Mouse (Mus musculus): ENCODE measurements around the gene Snx8. TPM values are rescaled to one million over a fixed set of nuclear protein-coding genes. Genes with fewer than 3 reads are reported as not detected.
A peak's percentile ranks its signal among the peaks of the same experiment; 100 is the strongest.

Gene Snx8
- polyA plus RNA-seq, 1 experiment from 2014 or later, result 27.0 TPM

- Histone ChIP-seq H3K9ac (no peak overlapping the region), H3K9me3 (replicated peaks) (no peaks in the 10 kb centered on the region), H3K4me3 (replicated peaks) (no peak overlapping the region), H3K4me2 (no peak overlapping the region), H3K27ac (no peak overlapping the region), H3K27me3 (no peaks in the 10 kb centered on the region), H3K4me1 (peaks cover 15% of the 10 kb centered on the region), H3K36me3 (peaks cover 41% of the 10 kb centered on the region)
- 62% methylated on average over 2 of the region's 2 CpGs for WGBS
- ATAC-seq (replicated peaks; ENCODE audit: low FRiP score), result no peak
Observed at GRCm38 (mm10) chr5:140333631-140334030, 55.4 kb downstream of the Snx8 start.

GRCm38 (mm10) chr5:140332519-140332918 lies 56.5 kb downstream of the Snx8 start:
- H3K4me1 ChIP-seq, result peaks cover 15% of the 10 kb centered on the region
- H3K9me3 ChIP-seq (replicated peaks), result no peaks in the 10 kb centered on the region
- H3K9ac ChIP-seq, result no peak overlapping the region; the same call in 1 of the 2 replicates
- no peaks in the 10 kb centered on the region for H3K27me3 ChIP-seq
- H3K4me2 ChIP-seq, result peak overlapping the region; percentile 82
- no peak for ATAC-seq (replicated peaks; ENCODE audit: low FRiP score)
- peak overlapping the region; percentile 95; the same call in 1 of the 2 replicates for H3K27ac ChIP-seq
- peaks cover 41% of the 10 kb centered on the region for H3K36me3 ChIP-seq
- peak overlapping the region; percentile 74 for H3K4me3 ChIP-seq (replicated peaks)
- 60% methylated on average over 4 of the region's 4 CpGs for WGBS

GRCm38 (mm10) chr5:140331615-140332512 lies 57.2 kb downstream of the Snx8 start, which contains the start of gene Mrm2:
Gene Mrm2 (minus strand): TSS chr5:140331898.
- Histone ChIP-seq H3K4me1 (peaks cover 15% of the 10 kb centered on the region), H3K27ac (peak within 1 kb of the TSS; percentile 95), H3K9me3 (replicated peaks) (no peaks in the 10 kb centered on the region), H3K4me2 (peak within 1 kb of the TSS; percentile 82), H3K27me3 (no peaks in the 10 kb centered on the region), H3K4me3 (replicated peaks) (peak within 1 kb of the TSS; percentile 74), H3K9ac (peak within 1 kb of the TSS; percentile 80), H3K36me3 (peaks cover 42% of the 10 kb centered on the region)
- ATAC-seq (replicated peaks; ENCODE audit: low FRiP score), result peak; percentile 88
- WGBS, result under 1% methylated on average over 39 of the region's 39 CpGs

- no peak overlapping the region for H3K27ac ChIP-seq
- H3K4me2 ChIP-seq, result no peak overlapping the region
- H3K27me3 ChIP-seq, result no peaks in the 10 kb centered on the region
- H3K4me3 ChIP-seq (replicated peaks), result no peak overlapping the region
- 91% methylated on average over 5 of the region's 5 CpGs for WGBS
- no peak overlapping the region for H3K9ac ChIP-seq
- H3K9me3 ChIP-seq (replicated peaks), result no peaks in the 10 kb centered on the region
- ATAC-seq (replicated peaks; ENCODE audit: low FRiP score), result no peak
- H3K36me3 ChIP-seq, result peaks cover 30% of the 10 kb centered on the region
- peaks cover 13% of the 10 kb centered on the region for H3K4me1 ChIP-seq
Observed at GRCm38 (mm10) chr5:140324058-140324457, 65.0 kb downstream of the Snx8 start.

- Histone ChIP-seq H3K27ac (peak overlapping the region; percentile 81), H3K27me3 (no peaks in the 10 kb centered on the region), H3K36me3 (peaks cover 12% of the 10 kb centered on the region), H3K4me3 (replicated peaks) (peak overlapping the region; percentile 98), H3K4me1 (peaks cover 19% of the 10 kb centered on the region), H3K4me2 (peak overlapping the region; percentile 82), H3K9me3 (replicated peaks) (no peaks in the 10 kb centered on the region), H3K9ac (peak overlapping the region; percentile 100)
- no peak for ATAC-seq (replicated peaks; ENCODE audit: low FRiP score)
- WGBS, result 2% methylated on average over 17 of the region's 17 CpGs
Observed at GRCm38 (mm10) chr5:140321756-140322575, 67.1 kb downstream of the Snx8 start.

- Histone ChIP-seq H3K27ac (peak within 1 kb of the TSS; percentile 81), H3K4me3 (replicated peaks) (peak within 1 kb of the TSS; percentile 98), H3K27me3 (no peaks in the 10 kb centered on the region), H3K9me3 (replicated peaks) (no peaks in the 10 kb centered on the region), H3K36me3 (peaks cover 5% of the 10 kb centered on the region; the same call in 1 of the 2 replicates), H3K4me2 (peak within 1 kb of the TSS; percentile 82), H3K4me1 (peaks cover 19% of the 10 kb centered on the region), H3K9ac (peak within 1 kb of the TSS; percentile 100)
- peak; percentile 95 for ATAC-seq (replicated peaks; ENCODE audit: low FRiP score)
- WGBS, result 1% methylated on average over 60 of the region's 60 CpGs
Observed at GRCm38 (mm10) chr5:140321042-140321755, 67.9 kb downstream of the Snx8 start, which contains the start of the genes Mad1l1 and Nudt1. Gene Mad1l1 (minus strand): TSS chr5:140321552. Gene Nudt1 (plus strand): TSS chr5:140321656.

GRCm38 (mm10) chr5:140316716-140317115 lies 72.3 kb downstream of the Snx8 start:
- Histone ChIP-seq H3K4me1 (peaks cover 19% of the 10 kb centered on the region), H3K27ac (no peak overlapping the region), H3K9ac (no peak overlapping the region), H3K36me3 (peaks cover 33% of the 10 kb centered on the region), H3K4me2 (no peak overlapping the region), H3K27me3 (no peaks in the 10 kb centered on the region), H3K4me3 (replicated peaks) (no peak overlapping the region), H3K9me3 (replicated peaks) (no peaks in the 10 kb centered on the region)
- ATAC-seq (replicated peaks; ENCODE audit: low FRiP score), result no peak
- WGBS, result 83% methylated on average over 3 of the region's 3 CpGs

GRCm38 (mm10) chr5:140307602-140308001 lies 81.5 kb downstream of the Snx8 start:
- 93% methylated on average over 14 of the region's 14 CpGs for WGBS
- H3K9me3 ChIP-seq (replicated peaks), result no peaks in the 10 kb centered on the region
- no peak for ATAC-seq (replicated peaks; ENCODE audit: low FRiP score)
- no peak overlapping the region for H3K9ac ChIP-seq
- H3K36me3 ChIP-seq, result peaks cover 92% of the 10 kb centered on the region
- H3K4me1 ChIP-seq, result no peaks in the 10 kb centered on the region
- no peak overlapping the region for H3K4me2 ChIP-seq
- no peak overlapping the region for H3K27ac ChIP-seq
- no peak overlapping the region for H3K4me3 ChIP-seq (replicated peaks)
- no peaks in the 10 kb centered on the region for H3K27me3 ChIP-seq

- H3K9me3 ChIP-seq (replicated peaks), result no peaks in the 10 kb centered on the region
- no peak overlapping the region for H3K27ac ChIP-seq
- H3K4me1 ChIP-seq, result no peaks in the 10 kb centered on the region
- no peak overlapping the region for H3K9ac ChIP-seq
- ATAC-seq (replicated peaks; ENCODE audit: low FRiP score), result no peak
- H3K4me3 ChIP-seq (replicated peaks), result no peak overlapping the region
- peaks cover 93% of the 10 kb centered on the region for H3K36me3 ChIP-seq
- H3K4me2 ChIP-seq, result no peak overlapping the region
- whole genome bisulfite sequencing, result 81% methylated on average over 8 of the region's 8 CpGs
- H3K27me3 ChIP-seq, result no peaks in the 10 kb centered on the region
Observed at GRCm38 (mm10) chr5:140306016-140306415, 83.0 kb downstream of the Snx8 start.

GRCm38 (mm10) chr5:140298291-140298690 lies 90.8 kb downstream of the Snx8 start:
- no peak overlapping the region for H3K9ac ChIP-seq
- H3K27me3 ChIP-seq, result no peaks in the 10 kb centered on the region
- ATAC-seq (replicated peaks; ENCODE audit: low FRiP score), result no peak
- H3K4me2 ChIP-seq, result no peak overlapping the region
- 94% methylated on average over 4 of the region's 4 CpGs for WGBS
- H3K27ac ChIP-seq, result no peak overlapping the region
- peaks cover 87% of the 10 kb centered on the region for H3K36me3 ChIP-seq
- no peaks in the 10 kb centered on the region for H3K4me1 ChIP-seq
- H3K9me3 ChIP-seq (replicated peaks), result no peaks in the 10 kb centered on the region
- H3K4me3 ChIP-seq (replicated peaks), result no peak overlapping the region

GRCm38 (mm10) chr5:140292152-140292551 lies 96.9 kb downstream of the Snx8 start:
- Histone ChIP-seq H3K36me3 (peaks cover 75% of the 10 kb centered on the region), H3K4me1 (no peaks in the 10 kb centered on the region), H3K27ac (no peak overlapping the region), H3K9me3 (replicated peaks) (no peaks in the 10 kb centered on the region), H3K9ac (no peak overlapping the region), H3K4me2 (no peak overlapping the region), H3K4me3 (replicated peaks) (no peak overlapping the region), H3K27me3 (no peaks in the 10 kb centered on the region)
- 83% methylated on average over 1 of the region's 1 CpGs for WGBS
- no peak for ATAC-seq (replicated peaks; ENCODE audit: low FRiP score)
